Mouse (Mus musculus) CH12.LX (cell line): ENCODE measurements around the gene Surf6.

Experiments used
- EP300 ChIP-seq: IDR thresholded peaks from 2 replicates; pipeline ENCODE4 v1.6.1; 2011; ENCODE audit warnings: low read length, improper control_type of control experiment
- ZNF384 ChIP-seq: IDR thresholded peaks from 2 replicates; pipeline ENCODE4 v1.6.1; 2012; ENCODE audit warnings: low read depth, low read length, improper control_type of control experiment, inconsistent platforms

GRCm38 (mm10) chr2:26870666-26871065 lies 32.0 kb downstream of the Surf6 start:
- no peak for TF ChIP-seq EP300
- no peak for TF ChIP-seq ZNF384
